Mouse (Mus musculus) adrenal gland, adult 8-10 months (tissue): ENCODE results near the gene Znhit2. TPM values are rescaled to one million over a fixed set of nuclear protein-coding genes. Genes with fewer than 3 reads are reported as not detected.
"Not testable (repeated sequence)": the region's sequence is repeated elsewhere in the genome, so short reads cannot be mapped to it uniquely, and the experiment has no call there.

Source experiments
- DNase-seq: peaks from one replicate; pipeline ENCODE4 v3.0.0; 2022
- total RNA-seq, 4 experiments: library from RNA; stranded (reverse); gene quantifications; 2 replicates each; pipeline ENCODE4 v1.2.4; 2022

Znhit2 gene
- total RNA-seq = 10 to 100 TPM; 31.6 to 43.1 (median 34.6) TPM

DNA sequence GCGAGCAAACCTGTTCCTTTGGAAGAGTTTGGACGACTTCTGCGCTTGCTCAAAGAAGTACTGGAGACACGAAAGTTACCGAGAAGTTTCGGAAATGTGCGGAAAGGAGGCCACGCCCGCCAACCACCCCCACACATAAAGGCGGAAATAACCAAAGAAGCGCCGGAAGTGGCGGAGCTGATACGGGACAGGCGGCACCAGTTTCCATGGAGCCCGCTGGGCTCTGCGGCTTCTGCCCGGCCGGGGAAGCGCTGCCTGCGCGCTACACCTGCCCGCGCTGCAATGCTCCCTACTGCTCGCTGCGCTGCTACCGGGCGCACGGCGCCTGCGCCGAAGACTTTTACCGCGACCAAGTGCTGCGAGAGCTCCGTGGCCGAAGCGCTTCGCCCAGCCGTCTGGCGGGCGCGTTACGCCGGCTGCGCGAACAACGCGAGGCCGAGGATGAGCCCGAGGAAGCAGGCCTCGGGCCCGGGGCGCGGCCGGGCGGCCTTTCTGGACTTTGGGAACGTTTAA, at the start of gene Znhit2:
Gene Znhit2 (plus strand): TSS at position 172 of the 513 bp plus-strand sequence.
- peak; percentile 94 for DNase-seq

DNA sequence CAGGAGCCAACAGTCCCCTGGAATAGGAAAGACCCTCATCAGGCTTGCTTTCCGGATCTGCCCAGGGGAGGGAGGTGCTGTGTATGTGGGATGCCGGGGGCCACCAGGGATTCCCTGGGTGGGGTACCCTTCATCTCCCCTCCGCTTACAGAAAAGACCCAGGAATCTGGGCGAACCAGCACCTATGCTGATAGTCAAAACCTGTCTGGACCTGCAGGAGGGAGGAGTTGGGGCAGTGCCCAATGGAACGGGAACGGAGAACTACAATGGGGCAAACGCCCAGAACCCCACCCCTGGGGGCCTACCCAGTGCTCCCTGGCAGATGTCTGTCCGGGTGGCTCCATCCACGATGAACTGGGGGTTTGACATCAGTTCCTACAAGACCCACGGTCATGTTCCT, 47.3 kb upstream of the Znhit2 start:
- DNase-seq = no peak

DNA sequence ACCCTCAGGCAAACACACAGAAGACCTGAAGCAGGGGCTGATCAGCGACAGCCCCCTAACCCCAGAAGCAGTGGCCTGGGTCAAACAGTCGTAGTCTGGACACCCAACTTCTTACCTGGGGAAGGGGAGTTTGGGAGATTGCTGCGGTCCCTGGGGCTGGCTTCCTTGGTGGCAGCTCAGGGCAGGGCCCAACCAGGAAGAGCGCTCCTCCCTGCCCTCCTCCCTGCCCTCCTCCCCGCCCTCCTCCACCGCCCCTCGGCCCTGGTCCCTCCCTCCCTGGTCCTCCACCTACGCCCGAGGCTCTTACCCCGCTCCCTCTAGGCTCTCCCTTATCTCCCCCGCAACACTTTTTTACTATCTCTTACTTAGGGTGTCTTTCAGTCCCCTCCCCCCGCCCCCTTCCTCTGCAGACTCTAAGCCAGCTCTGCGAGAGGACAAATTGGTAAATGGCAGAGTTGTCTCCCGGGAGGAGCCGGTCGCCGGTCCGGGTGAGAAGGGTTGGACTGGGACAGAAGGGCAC, 45.9 kb upstream of the Znhit2 start:
- peak; percentile 28 for DNase-seq

DNA sequence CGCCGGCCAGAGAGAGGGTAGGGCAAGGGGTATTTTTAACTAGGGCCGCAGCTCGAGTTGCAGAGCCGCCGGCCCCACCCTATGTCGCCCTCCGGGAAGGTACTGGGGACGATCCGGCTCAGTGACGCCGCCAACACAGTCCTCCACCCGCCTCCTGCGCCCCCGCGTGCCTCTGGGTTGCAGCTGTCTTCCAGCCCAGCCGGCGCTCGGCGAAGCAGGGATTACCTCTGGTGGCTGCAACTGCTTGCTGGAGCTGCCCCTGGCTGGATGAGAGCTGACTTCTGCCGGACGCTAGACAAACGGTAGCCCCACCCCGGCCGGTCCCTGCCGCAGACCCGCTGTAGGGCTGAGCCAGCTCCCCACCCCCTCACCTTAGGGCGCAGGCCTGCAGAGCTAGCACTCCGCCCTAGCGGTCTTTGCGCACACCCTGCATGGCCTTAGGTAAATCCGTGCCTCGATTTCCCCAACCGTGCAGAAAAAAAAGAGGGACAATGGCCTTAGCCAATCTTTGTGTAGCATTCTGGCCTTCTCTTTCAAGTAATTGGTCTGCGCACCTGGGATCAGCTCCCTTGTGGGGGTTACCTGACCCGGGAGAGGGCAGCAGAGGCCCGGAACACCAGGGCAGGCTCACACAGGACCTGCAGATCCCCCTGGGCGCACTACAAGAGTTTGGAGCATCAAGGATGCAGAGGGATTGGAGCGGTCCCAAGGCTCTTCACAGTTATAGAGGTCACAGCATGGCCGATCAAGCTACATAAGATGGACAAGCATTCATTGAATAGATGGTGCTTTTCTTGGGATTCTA, 45.3 kb upstream of the Znhit2 start, which contains the start of gene Capn1:
Gene Capn1 (minus strand): TSS at position 387 of the 805 bp plus-strand sequence.
- DNase-seq = peak; percentile 56

- DNase-seq = no peak
These were observed 44.5 kb upstream of the Znhit2 start for GRCm38 (mm10) chr19:6016532-6016931.

- DNase-seq = peak; percentile 77
These were observed 42.6 kb upstream of the Znhit2 start for GRCm38 (mm10) chr19:6018142-6019089.

GRCm38 (mm10) chr19:6020276-6020675, 40.7 kb upstream of the Znhit2 start:
- no peak for DNase-seq

GRCm38 (mm10) chr19:6023059-6023458, 37.9 kb upstream of the Znhit2 start:
- no peak for DNase-seq

- DNase-seq = peak; percentile 81
These were observed 37.1 kb upstream of the Znhit2 start for GRCm38 (mm10) chr19:6023930-6024329.

DNA sequence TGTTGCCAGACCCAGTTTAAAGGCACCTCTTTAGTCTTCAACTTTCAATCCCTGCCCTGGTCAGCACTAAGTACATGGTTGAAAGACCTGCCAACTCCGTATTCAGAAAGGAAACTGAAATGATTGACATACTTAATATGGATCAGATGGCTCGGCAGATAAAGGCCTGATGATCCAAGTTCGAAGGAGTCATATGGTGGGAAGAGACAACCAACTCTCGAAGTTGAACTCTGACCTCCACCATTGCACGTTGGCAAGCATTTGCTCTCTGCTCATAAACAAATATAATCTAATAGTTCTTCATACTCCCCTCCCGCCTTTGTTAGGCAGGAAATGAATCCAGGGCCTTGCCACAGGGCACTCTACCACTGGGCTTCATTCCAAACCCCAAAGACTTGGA, 32.0 kb upstream of the Znhit2 start:
- no peak for DNase-seq

- DNase-seq = no peak
These were observed 31.6 kb upstream of the Znhit2 start for GRCm38 (mm10) chr19:6029426-6029825.

GRCm38 (mm10) chr19:6030520-6031280, 30.3 kb upstream of the Znhit2 start:
- DNase-seq = no peak

DNA sequence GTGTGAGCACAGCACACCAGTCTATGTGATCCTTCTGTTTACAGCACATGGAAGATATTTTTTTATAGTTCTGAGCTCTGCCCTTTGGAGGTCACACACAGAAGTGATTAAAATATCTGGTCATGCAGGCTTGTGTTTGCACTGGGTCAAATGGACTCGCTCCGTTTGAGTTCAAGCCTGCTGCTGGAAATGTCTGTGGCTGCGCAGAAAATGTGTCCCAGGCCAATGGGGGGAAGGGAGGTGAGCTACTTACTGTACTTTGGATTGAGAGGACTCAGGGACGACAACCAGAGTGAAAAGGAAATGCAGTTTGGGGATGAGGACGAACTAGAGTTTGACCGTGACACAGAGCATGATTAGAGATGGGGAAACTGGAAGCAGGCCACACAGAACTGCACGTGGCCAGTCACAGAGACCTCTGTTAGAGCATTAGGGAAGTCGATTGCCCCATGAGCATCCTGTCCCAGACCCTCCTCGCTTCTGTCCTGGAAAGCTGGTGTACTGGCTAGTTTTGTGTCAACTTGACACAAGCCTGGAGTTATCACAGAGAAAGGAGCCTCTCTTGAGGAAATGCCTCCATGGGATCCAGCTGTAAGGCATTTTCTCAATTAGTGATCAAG, 24.9 kb upstream of the Znhit2 start:
- no peak for DNase-seq

GRCm38 (mm10) chr19:6037695-6038094, 23.3 kb upstream of the Znhit2 start:
- DNase-seq = no peak

DNA sequence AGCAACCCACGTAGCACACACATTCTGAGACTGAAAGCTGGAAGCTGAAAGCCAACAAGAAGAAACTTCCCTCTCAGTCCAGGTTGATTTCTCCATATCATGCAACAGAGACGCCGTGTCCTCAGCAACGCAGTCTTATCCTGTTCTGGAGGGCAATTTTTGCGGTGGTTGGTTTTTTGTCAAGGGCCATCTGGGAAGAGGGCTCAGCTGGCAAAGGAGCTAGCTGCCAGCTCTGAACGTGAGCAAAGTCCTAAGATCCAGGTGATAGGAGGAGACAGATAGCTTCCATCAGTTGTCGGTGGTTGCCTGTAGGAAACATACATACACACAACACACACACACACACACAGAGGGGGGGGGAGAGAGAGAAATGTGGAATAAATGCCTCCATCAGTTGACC, 22.7 kb upstream of the Znhit2 start:
- DNase-seq = no peak

DNA sequence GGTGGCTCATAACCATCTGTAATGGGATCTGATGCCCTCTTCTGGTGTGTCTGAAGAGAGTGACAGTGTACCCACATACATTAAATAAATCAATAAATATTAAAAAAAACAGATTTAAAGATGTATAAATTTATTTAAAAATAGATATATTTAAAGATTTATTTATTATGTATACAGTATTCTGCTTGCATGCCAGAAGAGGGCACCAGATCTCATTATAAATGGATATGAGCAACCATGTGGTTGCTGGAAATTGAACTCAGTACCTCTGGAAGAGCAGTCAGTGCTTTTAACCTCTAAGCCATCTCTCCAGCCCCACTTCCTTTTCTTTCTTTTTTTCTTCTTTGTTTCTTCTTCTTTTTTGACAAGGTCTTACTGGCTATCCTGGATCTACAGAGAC, 21.0 kb upstream of the Znhit2 start:
- no peak for DNase-seq

GRCm38 (mm10) chr19:6042293-6042692, 18.7 kb upstream of the Znhit2 start:
- no peak for DNase-seq

DNA sequence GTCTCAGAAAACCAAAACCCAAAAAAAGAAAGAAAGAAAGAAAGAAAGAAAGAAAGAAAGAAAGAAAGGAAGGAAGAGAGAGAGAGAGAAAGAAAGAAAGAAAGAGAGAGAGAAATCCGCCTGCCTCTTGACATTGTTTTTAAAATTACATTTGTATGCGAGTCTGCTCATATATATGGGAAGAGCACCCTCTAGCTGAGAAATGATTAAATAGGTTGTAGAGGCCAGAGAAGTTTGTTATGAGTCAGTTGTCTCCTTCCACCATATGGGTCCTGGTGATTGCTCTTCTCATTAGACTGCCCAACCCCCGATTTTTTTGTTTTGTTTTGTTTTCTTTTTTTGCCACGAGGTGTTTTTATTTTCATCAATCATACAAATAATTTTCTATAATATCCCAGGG, 16.9 kb upstream of the Znhit2 start:
- DNase-seq = not testable (repeated sequence)

- DNase-seq = no peak
These were observed 15.4 kb upstream of the Znhit2 start for GRCm38 (mm10) chr19:6045366-6046293.
